Mouse (Mus musculus) bone marrow, adult 2 months (tissue): Measurements from ENCODE around the gene Syt1.

Experiments
- CTCF ChIP-seq: fragments of 200-500 bp; IDR thresholded peaks from 2 replicates; pipeline ENCODE4 v1.5.1; 2011; ENCODE audit warnings: low read length, control low read depth; ENCODE audit not compliant: control insufficient read depth, insufficient read depth
- POLR2A ChIP-seq: fragments of 200-500 bp; IDR thresholded peaks from 2 replicates; pipeline ENCODE4 v1.6.1; 2011; ENCODE audit warnings: low read depth, mild to moderate bottlenecking, control low read depth, low read length, borderline replicate concordance; ENCODE audit not compliant: control insufficient read depth

GRCm38 (mm10) chr10:108532283-108532682 is 478.5 kb downstream of the Syt1 start:
- TF ChIP-seq CTCF (no peak), POLR2A (no peak)
